Mouse (Mus musculus) heart, adult 10 weeks (tissue): ENCODE measurements around the gene Zfp981. TPM values are rescaled to one million over a fixed set of nuclear protein-coding genes. Genes with fewer than 3 reads are reported as not detected.

Source experiments
- polyA plus RNA-seq: library from polyadenylated mRNA; stranded (reverse); fragments of 350-450 nt; fragmentation: Illumina TruSeq; extraction: RNeasy Lipid Tissue Mini Kit (QIAGEN cat#74804); gene quantifications from one replicate; pipeline ENCODE4 v1.2.3, GENCODE M21; 2014; ENCODE audit warnings: low read depth, low replicate concordance

Gene Zfp981
- not detected for polyA plus RNA-seq

GRCm38 (mm10) chr4:146501727-146502126, at the start of gene Zfp981:
Gene Zfp981, plus strand, starts transcription at chr4:146502027.

Other genes starting within 250 kb of the Zfp981 start
- gene Zfp992, start 53.0 kb upstream of the Zfp981 start, polyA plus RNA-seq: 1.6 TPM
- gene Zfp993, start 108.9 kb downstream of the Zfp981 start, polyA plus RNA-seq: 5.4 TPM